Mouse (Mus musculus) kidney, embryonic 14.5 days (tissue): ENCODE data around the gene Gm35549. TPM values are rescaled to one million over a fixed set of nuclear protein-coding genes. Genes with fewer than 3 reads are reported as not detected.

Source experiments
- polyA plus RNA-seq: library from polyadenylated mRNA; unstranded; fragments of >200 nt; fragmentation: Nextera tagmentation; extraction: Ambion mirVana; gene quantifications from 2 replicates; pipeline ENCODE4 v1.2.1, GENCODE M21; 2014

Gm35549 gene
- polyA plus RNA-seq, 1 experiment from 2014 or later, result 0.37 TPM

Other genes with a start within 250 kb of the Gm35549 start
- not detected in 2 replicates for gene Topaz1, start 96.7 kb downstream of the Gm35549 start, polyA plus RNA-seq
- gene Tcaim, start 38.5 kb downstream of the Gm35549 start, polyA plus RNA-seq, result 3.9 and 6.3 TPM in 2 replicates
- 28.2 and 66.0 TPM in 2 replicates for gene Zfp445, start 22.0 kb upstream of the Gm35549 start, polyA plus RNA-seq
- gene Zkscan7, start 41.6 kb upstream of the Gm35549 start, polyA plus RNA-seq, result 3.3 and 3.6 TPM in 2 replicates
- 20.8 and 28.6 TPM in 2 replicates for gene Zfp105, start 79.0 kb upstream of the Gm35549 start, polyA plus RNA-seq
- gene 1110059G10Rik, start 107.0 kb upstream of the Gm35549 start, polyA plus RNA-seq, result 34.8 and 49.5 TPM in 2 replicates
- 65.5 and 80.9 TPM in 2 replicates for gene Kif15, start 107.0 kb upstream of the Gm35549 start, polyA plus RNA-seq
- 25.5 and 26.4 TPM in 2 replicates for gene Tmem42, start 177.3 kb upstream of the Gm35549 start, polyA plus RNA-seq
- gene Tgm4, start 190.7 kb upstream of the Gm35549 start, polyA plus RNA-seq, result 0.31 TPM in 1 of 2 replicates, not detected in the other